Mouse (Mus musculus) intestine, embryonic 14.5 days (tissue): ENCODE measurements around the gene Egfl6. TPM values are rescaled to one million over a fixed set of nuclear protein-coding genes. Genes with fewer than 3 reads are reported as not detected.

Experiments
- ATAC-seq: fragments of 200-750 bp; cut with Nextera tagmentation; replicated peaks from 2 replicates; pipeline ENCODE4 v1.8.0; 2017; ENCODE audit warnings: low read depth, moderate number of reproducible peaks, moderate TSS enrichment, moderate library complexity; ENCODE audit not compliant: low FRiP score, low TSS enrichment
- DNase-seq: peaks from one replicate; pipeline ENCODE4 v3.0.0-alpha.2; 2018; ENCODE audit warnings: low spot score
- H3K27ac ChIP-seq: fragments of 300-500 bp; sonication (generic); 2 replicates; pipeline ENCODE4 v1.5.1; 2014; ENCODE audit warnings: low read depth, mild to moderate bottlenecking, control low read depth
- H3K27me3 ChIP-seq: fragments of 300-500 bp; sonication (generic); replicated peaks from 2 replicates; pipeline ENCODE4 v1.6.1; 2014; ENCODE audit warnings: low read length, control low read depth; ENCODE audit not compliant: control insufficient read depth, insufficient read depth
- H3K36me3 ChIP-seq: fragments of 300-500 bp; sonication (generic); 2 replicates; pipeline ENCODE4 v1.6.1; 2014; ENCODE audit warnings: low read length, control low read depth; ENCODE audit not compliant: control insufficient read depth, insufficient read depth
- H3K4me1 ChIP-seq: fragments of 300-500 bp; sonication (generic); replicated peaks from 2 replicates; pipeline ENCODE4 v1.6.1; 2014; ENCODE audit warnings: low read length, control low read depth, mixed read lengths; ENCODE audit not compliant: control insufficient read depth, insufficient read depth
- H3K4me2 ChIP-seq: fragments of 300-500 bp; sonication (generic); 2 replicates; pipeline ENCODE4 v1.6.1; 2014; ENCODE audit warnings: low read length
- H3K4me3 ChIP-seq: fragments of 300-500 bp; sonication (generic); 2 replicates; pipeline ENCODE4 v1.5.1; 2014; ENCODE audit warnings: low read depth, low read length, control low read depth, mixed read lengths
- H3K9ac ChIP-seq: fragments of 300-500 bp; sonication (generic); 2 replicates; pipeline ENCODE4 v1.6.1; 2014; ENCODE audit warnings: mild to moderate bottlenecking, low read length
- H3K9me3 ChIP-seq: fragments of 300-500 bp; sonication (generic); 2 replicates; pipeline ENCODE4 v1.6.1; 2016; ENCODE audit warnings: low read length, control low read depth; ENCODE audit not compliant: control insufficient read depth
- WGBS: fragments of 180-500 bp; shearing (Covaris S2); extraction: QIAGEN DNeasy Blood & Tissue Kit; methylation state at CpG from one replicate; pipeline ENCODE4 v1.1.7; 2014; 5-methylcytosine and 5-hydroxymethylcytosine counted together
- polyA plus RNA-seq: library from polyadenylated mRNA; unstranded; fragments of >200 nt; fragmentation: Nextera tagmentation; extraction: Ambion mirVana; gene quantifications from 2 replicates; pipeline ENCODE4 v1.2.1, GENCODE M21; 2014

Gene Egfl6
- polyA plus RNA-seq, 1 experiment from 2014 or later = 4.7 TPM

- 0 out of 2 replicates have a peak, but pooled peaks cover 4% of the 10 kb centered on the region for H3K27me3 ChIP-seq
- H3K9ac ChIP-seq = peak overlapping the region; percentile 67
- ATAC-seq (no peak; the same call in 1 of the 2 replicates), DNase-seq (no peak)
- H3K4me2 ChIP-seq = peak overlapping the region; percentile 59
- 16% methylated on average over 28 of the region's 28 CpGs for WGBS
- no peaks in the 10 kb centered on the region for H3K9me3 ChIP-seq
- H3K4me3 ChIP-seq = peak overlapping the region; percentile 57
- H3K27ac ChIP-seq = peak overlapping the region; percentile 78; the same call in 1 of the 2 replicates
- 0 out of 2 replicates have a peak, but pooled peaks cover 3% of the 10 kb centered on the region for H3K4me1 ChIP-seq
- H3K36me3 ChIP-seq = 0 out of 2 replicates have a peak, but pooled peaks cover 9% of the 10 kb centered on the region
Measured at GRCm38 (mm10) chrX:166478631-166479364, 106.7 kb downstream of the Egfl6 start.

- no peak overlapping the region for H3K27ac ChIP-seq
- H3K4me1 ChIP-seq = 0 out of 2 replicates have a peak, but pooled peaks cover 3% of the 10 kb centered on the region
- ATAC-seq (no peak), DNase-seq (no peak)
- H3K36me3 ChIP-seq = 0 out of 2 replicates have a peak, but pooled peaks cover 9% of the 10 kb centered on the region
- H3K9ac ChIP-seq = no peak overlapping the region
- no peaks in the 10 kb centered on the region for H3K9me3 ChIP-seq
- H3K4me3 ChIP-seq = 0 out of 2 replicates have a peak overlapping the region, but pooled peaks have one; percentile 8
- 65% methylated on average over 6 of the region's 6 CpGs for WGBS
- 0 out of 2 replicates have a peak, but pooled peaks cover 6% of the 10 kb centered on the region for H3K27me3 ChIP-seq
- H3K4me2 ChIP-seq = peak overlapping the region; percentile 59
Measured at GRCm38 (mm10) chrX:166477393-166477792, 108.1 kb downstream of the Egfl6 start.

Other genes starting within 250 kb of the Egfl6 start
- gene Trappc2, start 145.1 kb downstream of the Egfl6 start, polyA plus RNA-seq = 23.2 and 23.7 TPM in 2 replicates
- gene Ofd1, start 145.0 kb downstream of the Egfl6 start, polyA plus RNA-seq = 7.5 and 7.8 TPM in 2 replicates
- 55.2 and 58.0 TPM in 2 replicates for gene Rab9, start 105.9 kb downstream of the Egfl6 start, polyA plus RNA-seq
- 5.5 and 7.2 TPM in 2 replicates for gene Tceanc, start 67.2 kb downstream of the Egfl6 start, polyA plus RNA-seq